ENCODE assay signal across 9 mouse cellular contexts in genomic region chr7:73555918-73556580, GRCm38 (mm10). TPM values are rescaled to one million over a fixed set of nuclear protein-coding genes. Genes with fewer than 3 reads are reported as not detected.
DNase-seq lines count a peak whose midpoint lies in the region; ATAC-seq lines count a peak whose summit lies in the region.
"Had no signal": no experiment of that assay in that cellular context is flagged by ENCODE, and none has a peak within 500 bp of the region (broad histone marks: within the 10 kb centered on the region; RNA-seq: fewer than 3 reads in every experiment).

No protein-coding gene starts in this region.

- peak overlapping the region; percentile 100 for H3K4me3 ChIP-seq in erythroblast, embryonic 14.5 days (replicated peaks)
- peak overlapping the region; percentile 86 for H3K4me3 ChIP-seq in neural tube, embryonic 11.5 days (ENCODE audit: low read depth, low read length)
- peak overlapping the region; percentile 100 for H3K4me3 ChIP-seq in liver, embryonic 11.5 days (ENCODE audit: low read depth, low read length)

- peaks cover 45% of the 10 kb centered on the region for H3K36me3 ChIP-seq in erythroblast, embryonic 14.5 days (ENCODE audit: control insufficient read depth)
- no peaks in the 10 kb centered on the region for H3K36me3 ChIP-seq in neural tube, embryonic 11.5 days (ENCODE audit: control insufficient read depth, insufficient read depth, low read length)
- peaks cover 2% of the 10 kb centered on the region for H3K36me3 ChIP-seq in liver, embryonic 11.5 days (ENCODE audit: control insufficient read depth, insufficient read depth, low read length)

- no peaks in the 10 kb centered on the region for H3K9me3 ChIP-seq in erythroblast, embryonic 14.5 days (ENCODE audit: control insufficient read depth, low read length)
- H3K9me3 ChIP-seq in neural tube, embryonic 11.5 days (ENCODE audit: control insufficient read depth, low read length) = no peaks in the 10 kb centered on the region
- no peaks in the 10 kb centered on the region for H3K9me3 ChIP-seq in liver, embryonic 11.5 days (ENCODE audit: control insufficient read depth, low read length)

- H3K4me1 ChIP-seq in erythroblast, embryonic 14.5 days (ENCODE audit: control insufficient read depth) = peaks cover 50% of the 10 kb centered on the region
- H3K4me1 ChIP-seq in neural tube, embryonic 11.5 days (ENCODE audit: control insufficient read depth, insufficient read depth, low read length) = peaks cover 8% of the 10 kb centered on the region
- H3K4me1 ChIP-seq in liver, embryonic 11.5 days (replicated peaks; ENCODE audit: control insufficient read depth, insufficient read depth, low read length) = peaks cover 11% of the 10 kb centered on the region

- intact Hi-C loops in left cerebral cortex, postnatal 4 days (cut with DNase I) = loop anchor here (2.0 kb wide), 3 partner anchors 17 to 61 kb away; no protein-coding TSS in a partner anchor

- H3K27ac ChIP-seq in neural tube, embryonic 11.5 days (ENCODE audit: low read depth, low read length) = no peak overlapping the region
- no peak overlapping the region for H3K27ac ChIP-seq in liver, embryonic 11.5 days (ENCODE audit: low read depth, low read length)

- no peaks in the 10 kb centered on the region for H3K27me3 ChIP-seq in erythroblast, embryonic 14.5 days (ENCODE audit: control insufficient read depth)
- no peaks in the 10 kb centered on the region for H3K27me3 ChIP-seq in neural tube, embryonic 11.5 days (ENCODE audit: control insufficient read depth, insufficient read depth, low read length)
- no peaks in the 10 kb centered on the region for H3K27me3 ChIP-seq in liver, embryonic 11.5 days (replicated peaks; ENCODE audit: control insufficient read depth, insufficient read depth, low read length)

- peak overlapping the region; percentile 51 for H3K4me2 ChIP-seq in neural tube, embryonic 11.5 days (ENCODE audit: low read depth)
- peak overlapping the region; percentile 66 for H3K4me2 ChIP-seq in liver, embryonic 11.5 days

- no peak for ATAC-seq in erythroblast, adult 5-6 weeks (replicated peaks; ENCODE audit: low FRiP score, poor library complexity, severe bottlenecking)
- ATAC-seq in neural tube, embryonic 11.5 days (ENCODE audit: insufficient read depth, low FRiP score, low TSS enrichment) = no peak
- ATAC-seq in liver, embryonic 11.5 days (replicated peaks; ENCODE audit: low FRiP score) = no peak
- no peak for ATAC-seq in megakaryocyte-erythroid progenitor cell, adult 5-6 weeks (replicated peaks; ENCODE audit: low FRiP score, low TSS enrichment, poor library complexity, severe bottlenecking)

- no peak for DNase-seq in neural tube, embryonic 11.5 days (ENCODE audit: low spot score)
- no peak for DNase-seq in neural tube, embryonic 10.5 days (ENCODE audit: extremely low spot score, low spot score)
- no peak for DNase-seq in liver, embryonic 11.5 days (ENCODE audit: low spot score)
- no peak for DNase-seq in left cerebral cortex, postnatal 4 days
- DNase-seq in thymus, postnatal 10 days (ENCODE audit: low spot score in 2 of 2) = no peak
- DNase-seq: kidney, postnatal 25 days had no signal

- WGBS in neural tube, embryonic 11.5 days = 29% methylated on average over 4 of the region's 4 CpGs
- WGBS in liver, embryonic 11.5 days = 13% methylated on average over 4 of the region's 4 CpGs

- H3K9ac ChIP-seq in neural tube, embryonic 11.5 days (ENCODE audit: low read length) = no peak overlapping the region
- no peak overlapping the region for H3K9ac ChIP-seq in liver, embryonic 11.5 days (ENCODE audit: low read depth, low read length)

RNA-seq across cellular contexts. Expression of gene Chd2, which starts 14.4 kb away (rescaled TPM):
- 6.4 and 7.1 TPM in 2 replicates for polyA plus RNA-seq in erythroblast, embryonic 14.5 days (2012)
- total RNA-seq in erythroblast, adult 5-6 weeks (2015; ENCODE audit: low replicate concordance) = 125 and 149 TPM in 2 replicates
- total RNA-seq in erythroblast, adult 5-6 weeks (2017; ENCODE audit: low replicate concordance) = 546 and 581 TPM in 2 replicates
- polyA plus RNA-seq in neural tube, embryonic 11.5 days (2014; fragmentation: Nextera tagmentation; extraction: Ambion mirVana) = 43.7 and 44.7 TPM in 2 replicates
- 30.9 and 34.5 TPM in 2 replicates for polyA plus RNA-seq in liver, embryonic 11.5 days (2014; fragmentation: Nextera tagmentation; extraction: Ambion mirVana)
- 48.8 and 57.3 TPM in 2 replicates for total RNA-seq in megakaryocyte-erythroid progenitor cell, adult 5-6 weeks (2014; fragmentation: Nextera tagmentation)
- total RNA-seq in megakaryocyte-erythroid progenitor cell, adult 5-6 weeks (2017) = 101 and 150 TPM in 2 replicates
- 10 to 100 TPM; 52.5 to 57.9 TPM for total RNA-seq in left cerebral cortex, postnatal 4 days (2021)
